Mouse (Mus musculus) hindbrain, embryonic 14.5 days (tissue): Measurements from ENCODE around the gene Kcna2. TPM values are rescaled to one million over a fixed set of nuclear protein-coding genes. Genes with fewer than 3 reads are reported as not detected.

ENCODE experiments used
- ATAC-seq: fragments of 200-750 bp; cut with Nextera tagmentation; 2 replicates; pipeline ENCODE4 v1.8.0; 2017; ENCODE audit warnings: moderate number of reproducible peaks, mild to moderate bottlenecking, moderate TSS enrichment, moderate library complexity; ENCODE audit not compliant: low FRiP score
- DNase-seq: peaks from one replicate; pipeline ENCODE4 v3.0.0-alpha.2; 2015; ENCODE audit warnings: low spot score
- H3K27ac ChIP-seq: fragments of 300-500 bp; sonication (generic); 2 replicates; pipeline ENCODE4 v1.5.1; 2014; ENCODE audit warnings: mild to moderate bottlenecking, moderate library complexity
- H3K27me3 ChIP-seq: fragments of 300-500 bp; sonication (generic); 2 replicates; pipeline ENCODE4 v1.6.1; 2014; ENCODE audit warnings: mild to moderate bottlenecking, low read length, mixed read lengths; ENCODE audit not compliant: control insufficient read depth, insufficient read depth
- H3K36me3 ChIP-seq: fragments of 300-500 bp; sonication (generic); replicated peaks from 2 replicates; pipeline ENCODE4 v1.6.1; 2014; ENCODE audit not compliant: control insufficient read depth, insufficient read depth
- H3K4me1 ChIP-seq: fragments of 300-500 bp; sonication (generic); replicated peaks from 2 replicates; pipeline ENCODE4 v1.6.1; 2014; ENCODE audit warnings: antibody characterized with exemption, low read length, mixed read lengths; ENCODE audit not compliant: control insufficient read depth, insufficient read depth
- H3K4me2 ChIP-seq: fragments of 300-500 bp; sonication (generic); replicated peaks from 2 replicates; pipeline ENCODE4 v1.6.1; 2014; ENCODE audit warnings: mild to moderate bottlenecking, moderate library complexity
- H3K4me3 ChIP-seq: fragments of 300-500 bp; sonication (generic); replicated peaks from 2 replicates; pipeline ENCODE4 v1.5.1; 2014; ENCODE audit warnings: mild to moderate bottlenecking, low read length
- H3K9ac ChIP-seq: fragments of 300-500 bp; sonication (generic); 2 replicates; pipeline ENCODE4 v1.6.1; 2014
- H3K9me3 ChIP-seq: fragments of 300-500 bp; sonication (generic); 2 replicates; pipeline ENCODE4 v1.6.1; 2016; ENCODE audit warnings: low read length; ENCODE audit not compliant: control insufficient read depth
- WGBS: fragments of 180-500 bp; shearing (Covaris S2); extraction: QIAGEN DNeasy Blood & Tissue Kit; methylation state at CpG from one replicate; pipeline ENCODE4 v1.1.7; 2014; 5-methylcytosine and 5-hydroxymethylcytosine counted together
- polyA plus RNA-seq: library from polyadenylated mRNA; unstranded; fragments of >200 nt; fragmentation: Nextera tagmentation; extraction: Ambion mirVana; gene quantifications from 2 replicates; pipeline ENCODE4 v1.2.1, GENCODE M21; 2014

Kcna2 gene
- polyA plus RNA-seq, 1 experiment from 2014 or later = 1.9 TPM

DNA sequence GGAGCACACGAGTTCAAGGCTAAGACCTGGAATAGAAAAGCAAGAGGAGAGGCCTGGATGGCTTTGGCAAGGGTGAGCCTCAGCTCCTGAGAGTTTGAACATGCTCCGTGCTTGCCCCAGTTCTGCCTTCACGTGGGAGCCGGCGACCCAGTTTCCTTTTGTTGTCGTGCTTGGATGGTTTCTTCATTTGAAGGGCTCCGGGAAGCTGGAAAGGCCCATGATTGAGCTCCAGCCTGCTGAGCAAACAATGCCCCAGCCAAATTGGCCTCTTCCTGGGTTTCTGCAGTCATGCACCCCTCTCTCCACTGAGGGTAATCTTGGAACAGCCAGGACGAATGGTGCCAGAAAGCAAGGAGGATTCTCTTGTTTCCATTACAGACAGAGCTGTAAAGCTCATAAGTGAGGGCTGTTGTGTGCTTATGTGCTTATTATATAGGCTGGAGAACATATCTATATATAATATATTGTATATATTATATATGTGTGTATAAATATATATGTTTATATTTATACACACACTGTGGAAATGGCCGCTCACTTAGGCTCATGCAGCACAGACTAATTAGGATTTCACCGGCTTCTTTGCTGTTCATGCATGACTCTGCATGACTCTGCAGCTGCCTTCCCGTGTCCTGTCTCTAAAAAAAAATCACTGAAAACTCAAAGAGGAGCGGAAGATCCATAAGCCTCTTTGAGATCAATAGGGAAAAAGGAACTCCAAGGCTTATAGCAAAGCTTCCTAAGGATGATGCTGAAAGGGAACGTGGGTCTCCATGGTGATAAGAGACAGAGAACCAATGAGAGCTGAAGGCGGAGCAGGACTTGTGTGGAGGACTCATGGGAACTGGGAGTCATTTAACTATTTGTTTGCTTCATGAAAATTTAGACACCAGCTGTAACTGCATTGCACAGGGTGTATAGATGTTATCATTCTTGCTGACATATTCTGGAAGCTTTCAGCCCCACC, 13.1 kb downstream of the Kcna2 start:
- Histone ChIP-seq H3K27ac (peak overlapping the region; percentile 87), H3K9me3 (no peaks in the 10 kb centered on the region), H3K4me1 (peaks cover 25% of the 10 kb centered on the region), H3K4me3 (peak overlapping the region; percentile 20), H3K4me2 (peak overlapping the region; percentile 47), H3K9ac (peak overlapping the region; percentile 39), H3K36me3 (no peaks in the 10 kb centered on the region), H3K27me3 (no peaks in the 10 kb centered on the region)
- DNase-seq (peak; percentile 78), ATAC-seq (peak; percentile 92)
- WGBS = 21% methylated on average over 14 of the region's 14 CpGs

DNA sequence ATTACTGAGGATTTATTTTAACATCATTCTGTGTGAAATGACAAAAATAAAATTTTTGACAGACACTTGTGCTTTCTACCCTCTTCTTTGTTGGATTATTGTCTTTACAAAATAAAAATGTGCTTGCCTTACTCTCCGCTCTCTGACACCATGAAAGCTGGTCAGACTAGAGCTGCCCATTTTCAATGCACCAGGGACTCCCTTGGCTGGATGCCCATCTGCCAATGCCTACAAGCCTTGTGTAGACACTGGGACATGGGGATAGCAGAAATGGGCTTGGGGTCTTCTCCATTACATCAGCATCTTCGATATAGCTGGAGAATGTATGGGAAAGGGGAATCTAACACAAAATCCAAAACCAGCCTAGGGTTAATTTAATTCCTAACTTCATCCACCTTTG, 14.0 kb downstream of the Kcna2 start:
- Histone ChIP-seq H3K4me3 (no peak overlapping the region), H3K9ac (no peak overlapping the region), H3K27me3 (no peaks in the 10 kb centered on the region), H3K27ac (peak overlapping the region; percentile 87; the same call in 1 of the 2 replicates), H3K9me3 (no peaks in the 10 kb centered on the region), H3K36me3 (no peaks in the 10 kb centered on the region), H3K4me2 (no peak overlapping the region), H3K4me1 (peaks cover 25% of the 10 kb centered on the region)
- DNase-seq (no peak), ATAC-seq (no peak)
- 77% methylated on average over 2 of the region's 2 CpGs for WGBS

DNA sequence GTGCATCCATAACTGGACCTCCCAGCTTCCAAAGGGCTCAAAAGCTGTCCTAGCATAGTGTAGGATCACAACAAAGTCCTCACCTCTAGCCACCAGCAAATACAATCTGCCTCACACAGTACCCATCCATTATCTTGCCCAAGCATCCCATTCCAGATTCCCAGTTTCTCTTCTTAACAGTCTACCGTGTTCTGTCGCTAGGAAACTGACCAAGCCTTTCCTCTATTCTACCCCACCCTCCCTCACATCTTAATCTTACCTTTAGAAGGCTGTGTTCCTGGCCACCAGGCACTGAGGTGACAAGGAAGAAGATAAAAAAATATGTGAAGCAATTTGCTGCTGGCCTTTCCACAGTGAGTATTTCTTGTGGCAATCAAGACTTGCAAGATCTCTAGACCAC, 14.8 kb downstream of the Kcna2 start:
- H3K27ac ChIP-seq = no peak overlapping the region
- ATAC-seq = no peak
- H3K4me1 ChIP-seq = peaks cover 25% of the 10 kb centered on the region
- H3K9ac ChIP-seq = no peak overlapping the region
- no peak overlapping the region for H3K4me3 ChIP-seq
- H3K9me3 ChIP-seq = no peaks in the 10 kb centered on the region
- no peak for DNase-seq
- H3K4me2 ChIP-seq = no peak overlapping the region
- H3K36me3 ChIP-seq = no peaks in the 10 kb centered on the region
- H3K27me3 ChIP-seq = no peaks in the 10 kb centered on the region
- 82% methylated on average over 2 of the region's 2 CpGs for WGBS

DNA sequence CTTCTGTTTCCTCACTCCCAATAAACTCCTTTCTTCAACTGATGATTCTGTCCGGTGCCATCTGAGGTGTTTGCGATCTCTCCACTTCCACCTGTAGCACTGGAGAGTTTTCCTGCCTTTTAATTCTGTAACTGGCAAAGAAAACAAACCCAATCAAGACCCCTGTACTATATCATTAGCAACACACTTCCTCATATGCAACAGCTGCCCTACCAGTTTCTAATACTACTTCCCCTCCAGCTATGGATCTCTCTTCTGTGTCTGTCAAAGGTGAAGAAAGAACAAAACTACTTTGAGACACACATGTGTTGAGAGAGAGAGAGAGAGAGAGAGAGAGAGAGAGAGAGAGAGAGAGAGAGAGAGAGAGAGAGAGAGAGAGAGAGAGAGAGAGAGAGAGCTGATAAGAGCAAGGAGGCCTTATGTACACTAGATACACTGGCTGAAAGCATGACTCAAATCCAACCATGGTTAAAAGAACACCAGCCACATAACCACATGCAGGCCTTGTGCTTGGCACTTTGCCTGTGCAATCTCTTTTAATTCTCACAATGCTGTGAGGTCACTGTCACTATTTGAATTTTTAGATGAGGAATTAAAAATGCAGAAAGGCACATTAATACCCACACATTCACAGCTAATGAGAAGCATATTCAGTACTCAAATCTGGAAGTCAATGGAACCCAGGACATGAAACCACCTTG, 19.1 kb downstream of the Kcna2 start:
- H3K9ac ChIP-seq = no peak overlapping the region
- no peaks in the 10 kb centered on the region for H3K9me3 ChIP-seq
- DNase-seq = no peak
- no peak overlapping the region for H3K4me2 ChIP-seq
- peaks cover under 1% of the 10 kb centered on the region; the same call in 1 of the 2 replicates for H3K4me1 ChIP-seq
- WGBS = 90% methylated on average over 2 of the region's 2 CpGs
- H3K36me3 ChIP-seq = no peaks in the 10 kb centered on the region
- H3K27ac ChIP-seq = no peak overlapping the region
- no peaks in the 10 kb centered on the region for H3K27me3 ChIP-seq
- no peak for ATAC-seq
- H3K4me3 ChIP-seq = no peak overlapping the region

DNA sequence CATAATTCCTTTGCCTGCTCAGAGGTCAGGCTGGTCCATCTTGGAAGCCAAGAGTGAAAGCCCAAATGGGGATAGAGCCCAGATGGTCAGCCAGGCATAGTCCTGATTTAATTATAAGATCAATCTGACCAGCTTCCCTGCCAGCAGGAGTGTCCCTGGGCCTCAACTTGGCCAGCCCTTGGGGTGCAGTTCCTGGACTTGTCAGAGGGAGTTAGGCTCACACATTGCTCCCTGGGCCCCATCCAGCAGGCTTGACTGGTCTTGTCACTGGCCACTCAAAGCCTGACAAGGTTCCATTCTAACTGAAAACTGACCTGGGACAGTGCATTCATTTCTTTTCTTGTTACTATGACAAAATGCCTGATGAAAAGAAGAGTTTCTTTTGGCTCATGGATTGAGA, 21.4 kb downstream of the Kcna2 start:
- no peak overlapping the region for H3K9ac ChIP-seq
- H3K4me1 ChIP-seq = no peaks in the 10 kb centered on the region
- no peak overlapping the region for H3K4me2 ChIP-seq
- H3K36me3 ChIP-seq = no peaks in the 10 kb centered on the region
- no peak overlapping the region for H3K4me3 ChIP-seq
- no peaks in the 10 kb centered on the region for H3K27me3 ChIP-seq
- ATAC-seq (no peak), DNase-seq (no peak)
- H3K27ac ChIP-seq = no peak overlapping the region
- no peaks in the 10 kb centered on the region for H3K9me3 ChIP-seq

DNA sequence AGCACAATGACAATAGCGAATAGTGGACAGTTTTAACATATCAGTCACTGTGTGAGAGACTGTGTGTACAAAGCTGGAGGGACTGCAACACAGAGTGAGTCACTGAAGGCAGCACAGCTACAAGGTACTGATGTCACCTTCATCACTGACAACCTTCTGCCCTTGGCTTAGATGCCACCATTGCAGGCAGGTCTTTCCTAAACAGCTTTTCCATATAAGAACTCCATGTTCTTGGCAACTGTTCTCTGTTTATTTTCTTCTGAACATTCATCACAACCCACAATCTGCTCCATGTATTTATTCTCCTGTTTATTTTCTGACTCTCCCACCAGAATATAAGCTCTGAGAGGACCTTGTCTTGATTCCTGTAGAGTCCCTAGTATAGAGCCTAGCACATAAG, 26.7 kb downstream of the Kcna2 start:
- no peak overlapping the region for H3K27ac ChIP-seq
- no peaks in the 10 kb centered on the region for H3K27me3 ChIP-seq
- 89% methylated on average over 1 of the region's 1 CpGs for WGBS
- no peak overlapping the region for H3K9ac ChIP-seq
- no peak overlapping the region for H3K4me3 ChIP-seq
- DNase-seq = no peak
- no peak overlapping the region for H3K4me2 ChIP-seq
- H3K4me1 ChIP-seq = no peaks in the 10 kb centered on the region; the same call in 1 of the 2 replicates
- H3K9me3 ChIP-seq = no peaks in the 10 kb centered on the region
- no peaks in the 10 kb centered on the region for H3K36me3 ChIP-seq
- no peak for ATAC-seq

DNA sequence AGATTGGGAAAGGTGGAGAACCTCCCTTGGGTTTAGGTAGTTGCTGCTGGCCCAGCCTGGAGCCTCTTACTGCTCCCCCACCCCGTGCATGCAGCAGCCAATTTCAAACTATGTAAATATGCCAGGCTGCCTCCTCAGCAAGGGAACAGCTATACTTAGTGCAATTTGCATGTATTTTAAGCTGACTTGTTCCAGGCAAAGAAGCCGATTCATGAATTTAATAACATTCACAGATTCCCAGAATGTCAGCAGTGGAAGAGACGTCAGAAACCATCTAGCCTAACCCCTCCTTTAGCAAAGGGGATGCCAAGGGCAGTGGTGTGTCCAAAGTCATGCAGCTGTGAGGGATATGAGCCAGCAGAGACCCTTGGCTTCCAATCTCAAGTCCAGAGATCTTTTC, 27.5 kb downstream of the Kcna2 start:
- no peak overlapping the region for H3K4me2 ChIP-seq
- DNase-seq (no peak), ATAC-seq (no peak)
- no peaks in the 10 kb centered on the region for H3K9me3 ChIP-seq
- H3K27me3 ChIP-seq = no peaks in the 10 kb centered on the region
- WGBS = 65% methylated on average over 3 of the region's 3 CpGs
- no peak overlapping the region for H3K9ac ChIP-seq
- no peak overlapping the region for H3K27ac ChIP-seq
- no peaks in the 10 kb centered on the region; the same call in 1 of the 2 replicates for H3K4me1 ChIP-seq
- H3K4me3 ChIP-seq = no peak overlapping the region
- no peaks in the 10 kb centered on the region for H3K36me3 ChIP-seq

DNA sequence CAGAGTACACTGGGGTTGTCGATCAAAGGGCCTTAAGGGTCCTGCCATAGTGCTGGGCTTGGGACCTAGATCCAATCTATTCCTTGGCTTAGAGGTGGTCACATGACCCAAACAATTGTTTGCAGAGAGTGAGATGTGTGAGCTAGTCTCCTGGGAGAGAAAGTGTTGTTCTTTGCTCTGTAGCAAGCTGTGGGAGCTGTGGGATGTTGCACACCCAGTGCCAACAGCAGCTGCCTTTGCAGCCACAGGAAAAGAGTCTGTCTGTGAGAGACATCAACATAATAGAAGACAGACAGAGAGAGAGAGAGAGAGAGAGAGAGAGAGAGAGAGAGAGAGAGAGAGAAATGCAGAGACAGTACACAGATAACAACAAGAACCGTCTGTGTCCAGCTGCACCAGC, 28.3 kb downstream of the Kcna2 start:
- ATAC-seq (no peak), DNase-seq (no peak)
- H3K9me3 ChIP-seq = no peaks in the 10 kb centered on the region
- H3K4me3 ChIP-seq = no peak overlapping the region
- WGBS = 65% methylated on average over 2 of the region's 2 CpGs
- H3K4me1 ChIP-seq = no peaks in the 10 kb centered on the region; the same call in 1 of the 2 replicates
- no peak overlapping the region for H3K9ac ChIP-seq
- H3K4me2 ChIP-seq = no peak overlapping the region
- no peaks in the 10 kb centered on the region for H3K27me3 ChIP-seq
- no peaks in the 10 kb centered on the region for H3K36me3 ChIP-seq
- no peak overlapping the region for H3K27ac ChIP-seq

DNA sequence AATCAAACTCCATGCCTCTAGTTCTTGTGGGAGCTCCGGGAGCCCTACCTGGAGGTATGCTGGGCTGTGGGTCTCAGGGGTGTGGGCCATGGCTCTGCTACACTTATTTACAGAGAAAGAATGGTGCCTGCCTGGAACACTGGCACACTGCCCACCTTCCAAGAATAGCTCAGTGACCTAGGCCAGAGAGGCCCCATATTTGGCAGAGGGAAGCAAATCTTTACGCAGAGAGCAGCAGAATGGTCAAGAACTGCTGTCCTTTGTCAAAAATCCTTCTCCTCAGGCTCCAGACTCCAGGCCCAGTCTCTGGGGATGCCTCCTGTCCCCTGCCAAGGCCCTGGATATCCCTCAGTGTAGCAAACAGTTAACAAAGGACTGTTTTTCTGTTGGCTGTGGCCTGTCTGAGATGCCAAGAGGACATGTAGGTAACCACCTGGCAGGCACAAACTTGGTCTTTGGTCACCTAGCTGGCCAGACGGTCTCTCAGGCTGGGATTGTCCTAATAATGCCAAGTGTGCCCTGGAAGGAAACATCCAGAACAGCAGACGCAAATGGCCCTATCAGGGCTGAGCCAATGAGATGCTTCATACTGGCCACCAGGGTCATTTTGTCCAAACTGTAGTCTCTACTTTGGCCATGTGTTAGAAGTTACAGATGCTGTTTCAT, 29.8 kb downstream of the Kcna2 start:
- no peaks in the 10 kb centered on the region for H3K9me3 ChIP-seq
- no peak for ATAC-seq
- WGBS = 79% methylated on average over 4 of the region's 4 CpGs

More for the DNA sequence above, 29.8 kb downstream of the Kcna2 start:
- Histone ChIP-seq H3K27me3 (no peaks in the 10 kb centered on the region), H3K4me3 (no peak overlapping the region), H3K4me2 (no peak overlapping the region), H3K36me3 (no peaks in the 10 kb centered on the region), H3K4me1 (no peaks in the 10 kb centered on the region; the same call in 1 of the 2 replicates), H3K27ac (no peak overlapping the region), H3K9ac (no peak overlapping the region)
- no peak for DNase-seq
